Mouse (Mus musculus) bone marrow macrophage, adult 2 months (primary cell): ENCODE results near the gene Dus1l.

Experiments
- CTCF ChIP-seq: IDR thresholded peaks from 2 replicates; pipeline ENCODE4 v1.5.1; 2012; ENCODE audit warnings: low read depth, mild to moderate bottlenecking, low read length, moderate library complexity
- POLR2A ChIP-seq: IDR thresholded peaks from 2 replicates; pipeline ENCODE4 v1.6.1; 2012; ENCODE audit warnings: mild to moderate bottlenecking, low read depth, low read length, borderline replicate concordance

DNA sequence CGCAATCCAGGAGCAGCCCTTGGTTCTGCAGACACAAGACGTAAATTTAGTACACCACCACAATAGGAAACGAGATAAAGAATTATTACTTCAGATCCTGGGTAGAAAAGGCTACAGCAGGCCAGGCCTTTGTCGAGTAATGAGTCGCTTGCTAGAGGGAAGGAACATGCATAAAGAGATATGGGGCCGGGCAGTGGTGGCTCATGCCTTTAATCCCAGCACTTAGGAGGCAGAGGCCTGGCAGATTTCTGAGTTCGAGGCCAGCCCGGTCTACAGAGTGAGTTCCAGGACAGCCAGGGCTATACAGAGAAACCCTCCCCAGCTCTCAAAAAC, 377 bp upstream of the Dus1l start:
- TF ChIP-seq CTCF (no peak), POLR2A (no peak)
